ENCODE assay signal across 25 mouse cellular contexts in genomic region chr6:39926442-39926841, GRCm38 (mm10). TPM values are rescaled to one million over a fixed set of nuclear protein-coding genes. Genes with fewer than 3 reads are reported as not detected.
DNase-seq lines count a peak whose midpoint lies in the region; ATAC-seq and TF ChIP-seq lines count a peak whose summit lies in the region.
"Had no signal": no experiment of that assay in that cellular context is flagged by ENCODE, and none has a peak within 500 bp of the region (broad histone marks: within the 10 kb centered on the region; RNA-seq: fewer than 3 reads in every experiment).

No protein-coding gene starts in this region.

- H3K9ac ChIP-seq in ES-Bruce4 (ENCODE audit: low read depth, poor library complexity, severe bottlenecking): no peak overlapping the region
- H3K9ac ChIP-seq: embryonic facial prominence, embryonic 13.5 days; embryonic facial prominence, embryonic 15.5 days; forebrain, embryonic 13.5 days; forebrain, embryonic 15.5 days had no signal

- no peaks in the 10 kb centered on the region for H3K36me3 ChIP-seq in ES-Bruce4 (ENCODE audit: control insufficient read depth, insufficient read depth, low read length, poor library complexity, severe bottlenecking)
- H3K36me3 ChIP-seq: embryonic facial prominence, embryonic 13.5 days; embryonic facial prominence, embryonic 15.5 days; forebrain, embryonic 10.5 days; forebrain, embryonic 15.5 days had no signal

- H3K4me3 ChIP-seq in ES-Bruce4 (ENCODE audit: low read depth, low read length): peak overlapping the region; percentile 44; the same call in 1 of the 2 replicates
- H3K4me3 ChIP-seq: embryonic facial prominence, embryonic 13.5 days; embryonic facial prominence, embryonic 15.5 days; erythroblast, embryonic 14.5 days; forebrain, embryonic 10.5 days; forebrain, embryonic 13.5 days; forebrain, embryonic 15.5 days had no signal

- H3K27ac ChIP-seq in ES-Bruce4 (ENCODE audit: insufficient read depth, low read length): no peak overlapping the region
- H3K27ac ChIP-seq: embryonic facial prominence, embryonic 13.5 days; embryonic facial prominence, embryonic 15.5 days; forebrain, embryonic 10.5 days; forebrain, embryonic 13.5 days; forebrain, embryonic 15.5 days had no signal

- no peak for TF ChIP-seq EP300 in ES-Bruce4 (IDR thresholded peaks at IDR 0.05; ENCODE audit: insufficient read depth, low read depth, low read length)

- DNase-seq in frontal cortex, adult 2 months (ENCODE audit: extremely low spot score in 1 of 2, low spot score in 1 of 2): no peak
- peak; percentile 32 for DNase-seq in ZHBTc4 (ENCODE audit: low read depth, low spot score)
- DNase-seq in heart, postnatal 25 days (ENCODE audit: low spot score): no peak
- no peak for DNase-seq in adrenal gland, adult 2 months
- DNase-seq in gastrocnemius, postnatal 4 days (ENCODE audit: low spot score in 2 of 2): no peak
- DNase-seq: adrenal gland, adult 8-10 months; adrenal gland, postnatal 14 days; adrenal gland, postnatal 36 days; cerebellum, adult 11 months; cerebellum, adult 18-20 months; cerebellum, adult 8-10 months; cerebellum, adult 9-11 months; cerebellum, postnatal 14 days; cerebellum, postnatal 36 days; embryo, embryonic 11 days had no signal

- ATAC-seq in frontal cortex, adult (ENCODE audit: low TSS enrichment): peak; percentile 52; the same call in 1 of the 2 replicates
- ATAC-seq: forebrain, embryonic 13.5 days; forebrain, embryonic 15.5 days had no signal

- no peaks in the 10 kb centered on the region for H3K27me3 ChIP-seq in ES-Bruce4 (ENCODE audit: control insufficient read depth, insufficient read depth, low read length, poor library complexity, severe bottlenecking)
- H3K27me3 ChIP-seq: embryonic facial prominence, embryonic 13.5 days; embryonic facial prominence, embryonic 15.5 days; forebrain, embryonic 13.5 days; forebrain, embryonic 15.5 days had no signal

- intact Hi-C loops in heart, postnatal 25 days (cut with DNase I): no loop called here

- TF ChIP-seq CTCF in ES-Bruce4 (IDR thresholded peaks at IDR 0.05; ENCODE audit: low read depth, low read length): no peak

- TF ChIP-seq POLR2A in ES-Bruce4 (IDR thresholded peaks at IDR 0.05; ENCODE audit: insufficient read depth, low read length): no peak

- no peaks in the 10 kb centered on the region for H3K9me3 ChIP-seq in ES-Bruce4 (replicated peaks; ENCODE audit: control insufficient read depth, insufficient read depth, low read length, poor library complexity, severe bottlenecking)
- H3K9me3 ChIP-seq: embryonic facial prominence, embryonic 13.5 days; embryonic facial prominence, embryonic 15.5 days; forebrain, embryonic 10.5 days; forebrain, embryonic 13.5 days; forebrain, embryonic 15.5 days had no signal

- no peaks in the 10 kb centered on the region for H3K4me1 ChIP-seq in ES-Bruce4 (ENCODE audit: control insufficient read depth, insufficient read depth, low read length)
- H3K4me1 ChIP-seq: embryonic facial prominence, embryonic 13.5 days; embryonic facial prominence, embryonic 15.5 days; forebrain, embryonic 15.5 days had no signal

RNA-seq across cellular contexts. Expression of gene Tmem178b, which starts 53.4 kb away (rescaled TPM):
- 66.1 and 72.4 TPM in 2 replicates for polyA plus RNA-seq in frontal cortex, adult 2 months (2012; rRNA removed)
- polyA plus RNA-seq in ES-Bruce4 (2011; ENCODE audit: insufficient read depth, insufficient read length, low read depth, missing spikeins): 0.34 and 0.41 TPM in 2 replicates
- under 1 TPM; 0.64 to 0.99 TPM for total RNA-seq in heart, postnatal 25 days (2021)
- 10 to 100 TPM in 1 of 2 experiments, 1 to 10 TPM in 1; 8.9 to 31.3 TPM for total RNA-seq in adrenal gland, adult 2 months (2021)
- polyA plus RNA-seq in adrenal gland, adult 2 months (2012; rRNA removed): 7.0 and 15.4 TPM in 2 replicates
- 1 to 10 TPM; 5.8 to 6.0 TPM for total RNA-seq in gastrocnemius, postnatal 4 days (2021)
- total RNA-seq: common myeloid progenitor, adult 5-6 weeks; MEL had no signal
- polyA plus RNA-seq: erythroblast, embryonic 14.5 days had no signal
